Mouse (Mus musculus) spleen, postnatal 36 days (tissue): Measurements from ENCODE around the gene Cers1.
A peak's percentile ranks its signal among the peaks of the same experiment; 100 is the strongest.

Experiments used
- DNase-seq, 2 experiments: peaks; one replicate each; pipeline ENCODE4 v3.0.0; 2022; ENCODE audit warnings: low spot score in 2 of 2, mixed read lengths in 1 of 2

The Cers1 gene

GRCm38 (mm10) chr8:70352000-70352384, 36.4 kb downstream of the Cers1 start:
- DNase-seq, result no peak

GRCm38 (mm10) chr8:70352657-70353151, 37.1 kb downstream of the Cers1 start:
- DNase-seq, result peak; percentile 25 to 30

- peak; percentile 99 to 100 for DNase-seq
Measured at GRCm38 (mm10) chr8:70353194-70353817, 37.7 kb downstream of the Cers1 start, which contains the start of gene Upf1. TSS of gene Upf1 (minus strand) at chr8:70353278.

- DNase-seq, result no peak
Measured at GRCm38 (mm10) chr8:70354004-70354403, 38.4 kb downstream of the Cers1 start.

GRCm38 (mm10) chr8:70356111-70356510, 40.5 kb downstream of the Cers1 start:
- no peak for DNase-seq

GRCm38 (mm10) chr8:70359411-70359810, 43.8 kb downstream of the Cers1 start:
- no peak for DNase-seq

GRCm38 (mm10) chr8:70360769-70361168, 45.2 kb downstream of the Cers1 start:
- no peak for DNase-seq

- no peak for DNase-seq
Measured at GRCm38 (mm10) chr8:70361484-70362032, 46.0 kb downstream of the Cers1 start.

GRCm38 (mm10) chr8:70364066-70364465, 48.5 kb downstream of the Cers1 start:
- DNase-seq, result no peak

GRCm38 (mm10) chr8:70366588-70366987, 51.0 kb downstream of the Cers1 start:
- no peak for DNase-seq

GRCm38 (mm10) chr8:70370476-70370875, 54.9 kb downstream of the Cers1 start:
- DNase-seq, result no peak

- DNase-seq, result no peak
Measured at GRCm38 (mm10) chr8:70371951-70372350, 56.4 kb downstream of the Cers1 start.

GRCm38 (mm10) chr8:70373397-70374317, 58.1 kb downstream of the Cers1 start, which contains the start of gene Comp:
TSS of gene Comp (plus strand) at chr8:70373558.
- DNase-seq, result no peak

GRCm38 (mm10) chr8:70374318-70374927, 58.8 kb downstream of the Cers1 start:
- peak; percentile 63 to 76 for DNase-seq

GRCm38 (mm10) chr8:70375212-70375859, 59.8 kb downstream of the Cers1 start:
- no peak for DNase-seq

- no peak for DNase-seq
Measured at GRCm38 (mm10) chr8:70376275-70376741, 60.7 kb downstream of the Cers1 start.

GRCm38 (mm10) chr8:70377049-70377448, 61.5 kb downstream of the Cers1 start:
- DNase-seq, result no peak

- DNase-seq, result no peak
Measured at GRCm38 (mm10) chr8:70380069-70380468, 64.5 kb downstream of the Cers1 start.
